Mouse (Mus musculus): Measurements from ENCODE around the gene Gpha2. TPM values are rescaled to one million over a fixed set of nuclear protein-coding genes. Genes with fewer than 3 reads are reported as not detected.

The Gpha2 gene
- polyA plus RNA-seq, 1 experiment from 2014 or later, result 0.70 TPM

DNA sequence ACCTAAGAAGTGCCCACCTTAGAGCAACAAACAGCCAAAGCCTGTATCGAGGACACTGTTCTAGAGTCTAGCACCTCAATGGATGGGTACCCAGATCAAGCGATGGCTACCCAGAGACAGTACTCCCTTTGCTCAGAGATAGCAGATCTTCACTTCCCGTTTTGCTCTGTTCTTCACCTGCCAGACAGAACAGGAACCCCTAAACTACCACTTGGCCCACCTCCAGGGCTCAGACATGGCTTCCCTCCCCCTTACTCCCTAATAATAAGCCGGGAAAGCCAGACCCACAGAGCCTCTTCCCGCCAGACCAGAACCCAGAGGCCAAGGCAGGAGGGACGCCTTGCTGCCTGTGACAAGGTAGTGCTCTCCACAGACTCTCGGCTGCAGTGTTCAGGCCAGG, 10.7 kb downstream of the Gpha2 start:
- DNase-seq (ENCODE audit: low spot score), result no peak
- H3K27me3 ChIP-seq (replicated peaks; ENCODE audit: control insufficient read depth, insufficient read depth, low read length), result no peaks in the 10 kb centered on the region
- no peak overlapping the region for H3K27ac ChIP-seq (ENCODE audit: low read depth, low read length)
- H3K4me1 ChIP-seq (replicated peaks; ENCODE audit: control insufficient read depth, insufficient read depth, low read length), result peaks cover 28% of the 10 kb centered on the region
- no peaks in the 10 kb centered on the region for H3K9me3 ChIP-seq (ENCODE audit: control insufficient read depth, low read length)
- 65% methylated on average over 7 of the region's 7 CpGs for WGBS
- H3K36me3 ChIP-seq (ENCODE audit: control insufficient read depth, insufficient read depth, low read length), result no peaks in the 10 kb centered on the region
- no peak for ATAC-seq (replicated peaks; ENCODE audit: low FRiP score)
- H3K4me3 ChIP-seq (ENCODE audit: low read depth, low read length), result no peak overlapping the region
- no peak overlapping the region for H3K4me2 ChIP-seq
- no peak overlapping the region for H3K9ac ChIP-seq (ENCODE audit: low read depth, low read length)

GRCm38 (mm10) chr19:6238740-6239139, 12.6 kb downstream of the Gpha2 start:
- H3K36me3 ChIP-seq (ENCODE audit: control insufficient read depth, insufficient read depth, low read length), result no peaks in the 10 kb centered on the region
- no peak overlapping the region for H3K27ac ChIP-seq (ENCODE audit: low read depth, low read length)
- no peaks in the 10 kb centered on the region for H3K9me3 ChIP-seq (ENCODE audit: control insufficient read depth, low read length)
- ATAC-seq (replicated peaks; ENCODE audit: low FRiP score), result no peak
- no peak overlapping the region for H3K4me3 ChIP-seq (ENCODE audit: low read depth, low read length)
- no peak overlapping the region for H3K4me2 ChIP-seq
- H3K9ac ChIP-seq (ENCODE audit: low read depth, low read length), result no peak overlapping the region
- H3K4me1 ChIP-seq (replicated peaks; ENCODE audit: control insufficient read depth, insufficient read depth, low read length), result peaks cover 40% of the 10 kb centered on the region
- DNase-seq (ENCODE audit: low spot score), result no peak
- no peaks in the 10 kb centered on the region for H3K27me3 ChIP-seq (replicated peaks; ENCODE audit: control insufficient read depth, insufficient read depth, low read length)

- ATAC-seq (replicated peaks; ENCODE audit: low FRiP score) (peak; percentile 24; the same call in 1 of the 2 replicates), DNase-seq (ENCODE audit: low spot score) (no peak)
- peak overlapping the region; percentile 95 for H3K4me2 ChIP-seq
These were observed 14.0 kb downstream of the Gpha2 start for GRCm38 (mm10) chr19:6240136-6240535.

GRCm38 (mm10) chr19:6240725-6241124, 14.5 kb downstream of the Gpha2 start:
- ATAC-seq (replicated peaks; ENCODE audit: low FRiP score) (no peak), DNase-seq (ENCODE audit: low spot score) (no peak)
- WGBS, result 32% methylated on average over 5 of the region's 5 CpGs
- peak overlapping the region; percentile 80 for H3K27ac ChIP-seq (ENCODE audit: low read depth, low read length)
- H3K27me3 ChIP-seq (replicated peaks; ENCODE audit: control insufficient read depth, insufficient read depth, low read length), result no peaks in the 10 kb centered on the region
- no peaks in the 10 kb centered on the region for H3K9me3 ChIP-seq (ENCODE audit: control insufficient read depth, low read length)
- peaks cover 7% of the 10 kb centered on the region for H3K36me3 ChIP-seq (ENCODE audit: control insufficient read depth, insufficient read depth, low read length)
- peaks cover 29% of the 10 kb centered on the region for H3K4me1 ChIP-seq (replicated peaks; ENCODE audit: control insufficient read depth, insufficient read depth, low read length)
- H3K9ac ChIP-seq (ENCODE audit: low read depth, low read length), result peak overlapping the region; percentile 30; the same call in 1 of the 2 replicates
- peak overlapping the region; percentile 22; the same call in 1 of the 2 replicates for H3K4me3 ChIP-seq (ENCODE audit: low read depth, low read length)
- H3K4me2 ChIP-seq, result peak overlapping the region; percentile 95

More at GRCm38 (mm10) chr19:6240136-6240535, 14.0 kb downstream of the Gpha2 start:
- peak overlapping the region; percentile 80 for H3K27ac ChIP-seq (ENCODE audit: low read depth, low read length)
- peak overlapping the region; percentile 37; the same call in 1 of the 2 replicates for H3K9ac ChIP-seq (ENCODE audit: low read depth, low read length)
- 0 out of 2 replicates have a peak overlapping the region, but pooled peaks have one; percentile 22 for H3K4me3 ChIP-seq (ENCODE audit: low read depth, low read length)
- peaks cover 31% of the 10 kb centered on the region for H3K4me1 ChIP-seq (replicated peaks; ENCODE audit: control insufficient read depth, insufficient read depth, low read length)
- WGBS, result 35% methylated on average over 1 of the region's 1 CpGs
- no peaks in the 10 kb centered on the region for H3K9me3 ChIP-seq (ENCODE audit: control insufficient read depth, low read length)
- no peaks in the 10 kb centered on the region for H3K27me3 ChIP-seq (replicated peaks; ENCODE audit: control insufficient read depth, insufficient read depth, low read length)
- peaks cover 5% of the 10 kb centered on the region; the same call in 1 of the 2 replicates for H3K36me3 ChIP-seq (ENCODE audit: control insufficient read depth, insufficient read depth, low read length)

DNA sequence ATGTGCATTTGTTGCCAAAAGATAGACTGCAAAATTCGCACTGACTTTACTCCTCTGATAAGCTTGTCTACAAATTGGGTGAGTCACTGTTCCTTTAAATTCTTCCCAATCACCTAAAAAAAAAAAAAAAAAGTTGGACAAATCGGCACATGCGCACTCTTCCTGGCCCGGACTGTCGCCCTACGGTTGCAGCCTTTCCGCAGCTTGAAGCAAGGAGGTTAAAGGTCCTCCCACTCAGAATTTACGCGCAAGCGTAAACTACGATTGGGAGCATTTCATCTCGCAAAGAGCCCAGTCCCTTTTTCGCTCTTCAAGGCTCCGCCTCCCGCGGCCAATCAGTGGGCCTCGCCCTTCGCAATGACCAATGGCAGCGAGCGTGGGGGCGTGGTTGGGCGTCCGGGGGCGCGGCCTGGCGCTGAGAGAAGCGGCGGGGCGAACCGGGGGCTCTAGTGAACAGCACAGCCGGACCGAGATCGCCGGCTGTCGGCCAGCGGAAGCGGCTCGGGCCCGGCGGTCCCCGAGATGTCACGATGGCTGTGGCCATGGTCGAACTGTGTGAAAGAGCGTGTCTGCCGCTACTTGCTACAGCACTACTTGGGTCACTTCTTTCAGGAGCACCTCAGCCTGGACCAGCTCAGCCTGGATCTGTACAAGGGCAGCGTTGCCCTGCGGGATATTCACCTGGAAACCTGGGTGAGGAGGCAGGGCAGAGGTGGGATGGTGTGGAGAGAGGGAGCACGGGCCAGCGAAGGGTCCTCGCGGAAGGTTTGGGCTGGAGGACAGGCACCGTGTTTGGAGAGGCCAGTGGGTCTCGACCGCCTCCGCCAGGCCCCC, 15.3 kb downstream of the Gpha2 start, which contains the start of gene Atg2a:
Gene Atg2a (plus strand): TSS at position 395 of the 834 bp plus-strand sequence.
- peak; percentile 98 for DNase-seq (ENCODE audit: low spot score)
- Histone ChIP-seq H3K4me2 (peak within 1 kb of the TSS; percentile 95), H3K4me1 (replicated peaks; ENCODE audit: control insufficient read depth, insufficient read depth, low read length) (peaks cover 29% of the 10 kb centered on the region), H3K36me3 (ENCODE audit: control insufficient read depth, insufficient read depth, low read length) (peaks cover 14% of the 10 kb centered on the region), H3K4me3 (ENCODE audit: low read depth, low read length) (peak within 1 kb of the TSS; percentile 89), H3K27me3 (replicated peaks; ENCODE audit: control insufficient read depth, insufficient read depth, low read length) (no peaks in the 10 kb centered on the region), H3K27ac (ENCODE audit: low read depth, low read length) (peak within 1 kb of the TSS; percentile 80), H3K9ac (ENCODE audit: low read depth, low read length) (peak within 1 kb of the TSS; percentile 87), H3K9me3 (ENCODE audit: control insufficient read depth, low read length) (no peaks in the 10 kb centered on the region)
- under 1% methylated on average over 55 of the region's 55 CpGs for WGBS
- peak; percentile 89 for ATAC-seq (replicated peaks; ENCODE audit: low FRiP score)

DNA sequence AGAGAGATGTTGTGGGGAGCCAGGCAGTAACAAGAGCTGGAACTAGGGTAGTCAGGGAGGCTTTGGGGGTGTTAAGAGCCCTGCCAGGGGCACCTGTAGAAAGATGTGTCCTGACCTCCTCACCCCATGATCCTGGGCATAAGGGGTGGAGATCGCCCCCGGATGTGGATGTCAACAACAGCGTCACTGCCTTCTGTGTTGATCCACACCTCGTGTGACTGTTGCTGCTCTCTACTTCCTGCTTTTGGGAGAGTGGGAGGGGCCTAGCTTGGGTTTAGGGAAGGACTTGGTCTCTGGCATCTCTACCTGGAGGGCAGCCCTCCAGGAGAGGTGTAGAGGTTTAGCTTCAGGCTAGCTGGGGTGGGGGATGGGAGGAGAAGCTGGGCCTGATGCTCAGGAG, 16.1 kb downstream of the Gpha2 start:
- ATAC-seq (replicated peaks; ENCODE audit: low FRiP score) (0 out of 2 replicates have a peak, but pooled peaks have one; percentile 22), DNase-seq (ENCODE audit: low spot score) (peak; percentile 54)
- Histone ChIP-seq H3K9me3 (ENCODE audit: control insufficient read depth, low read length) (no peaks in the 10 kb centered on the region), H3K4me3 (ENCODE audit: low read depth, low read length) (peak overlapping the region; percentile 89), H3K36me3 (ENCODE audit: control insufficient read depth, insufficient read depth, low read length) (peaks cover 19% of the 10 kb centered on the region), H3K4me1 (replicated peaks; ENCODE audit: control insufficient read depth, insufficient read depth, low read length) (peaks cover 29% of the 10 kb centered on the region), H3K27ac (ENCODE audit: low read depth, low read length) (peak overlapping the region; percentile 68), H3K27me3 (replicated peaks; ENCODE audit: control insufficient read depth, insufficient read depth, low read length) (no peaks in the 10 kb centered on the region), H3K4me2 (peak overlapping the region; percentile 95), H3K9ac (ENCODE audit: low read depth, low read length) (peak overlapping the region; percentile 87)
- WGBS, result 0% methylated on average over 4 of the region's 4 CpGs

DNA sequence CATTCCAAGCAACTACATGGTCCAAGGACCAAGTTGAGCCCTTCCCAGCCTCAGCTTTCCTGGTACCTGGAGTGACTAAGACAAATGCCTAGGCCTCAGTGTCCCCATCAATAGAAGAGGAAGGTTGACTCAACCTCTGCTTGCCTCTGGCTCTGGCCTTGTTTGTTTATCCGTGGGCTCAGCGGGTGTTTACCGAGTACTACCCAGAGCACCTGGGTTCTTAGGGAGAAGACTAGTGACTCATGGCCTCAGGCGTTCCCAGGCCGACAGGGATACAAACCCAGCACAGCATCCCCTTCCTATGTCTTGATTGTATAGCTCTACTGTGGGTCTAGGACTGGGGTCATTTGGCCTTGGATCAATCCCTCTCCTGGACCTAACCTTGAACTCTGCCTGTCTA, 17.0 kb downstream of the Gpha2 start:
- H3K27me3 ChIP-seq (replicated peaks; ENCODE audit: control insufficient read depth, insufficient read depth, low read length), result no peaks in the 10 kb centered on the region
- peak overlapping the region; percentile 95 for H3K4me2 ChIP-seq
- WGBS, result 69% methylated on average over 5 of the region's 5 CpGs
- peak overlapping the region; percentile 89; the same call in 1 of the 2 replicates for H3K4me3 ChIP-seq (ENCODE audit: low read depth, low read length)
- no peak overlapping the region for H3K9ac ChIP-seq (ENCODE audit: low read depth, low read length)
- peaks cover 28% of the 10 kb centered on the region for H3K36me3 ChIP-seq (ENCODE audit: control insufficient read depth, insufficient read depth, low read length)
- H3K4me1 ChIP-seq (replicated peaks; ENCODE audit: control insufficient read depth, insufficient read depth, low read length), result peaks cover 29% of the 10 kb centered on the region
- ATAC-seq (replicated peaks; ENCODE audit: low FRiP score) (no peak), DNase-seq (ENCODE audit: low spot score) (no peak)
- no peak overlapping the region; the same call in 1 of the 2 replicates for H3K27ac ChIP-seq (ENCODE audit: low read depth, low read length)
- H3K9me3 ChIP-seq (ENCODE audit: control insufficient read depth, low read length), result no peaks in the 10 kb centered on the region

DNA sequence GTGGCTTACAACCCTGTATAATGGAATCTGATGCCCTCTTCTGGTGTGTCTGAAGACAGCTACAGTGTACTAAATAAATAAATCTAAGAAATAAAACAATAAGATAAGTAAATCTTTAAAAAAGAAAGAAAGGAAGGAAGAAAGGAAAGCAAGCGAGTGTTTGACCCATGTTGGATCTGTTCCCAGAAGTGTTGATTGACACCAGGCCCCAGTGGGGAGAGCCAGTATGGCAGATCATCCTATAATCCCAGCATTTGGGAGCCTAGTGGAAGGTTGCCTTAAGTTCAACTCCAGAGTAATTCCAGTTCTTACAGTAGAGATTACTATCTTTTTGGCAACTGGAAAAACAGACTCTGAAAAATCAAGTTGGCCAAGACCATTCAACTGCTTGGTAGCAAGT, 19.6 kb downstream of the Gpha2 start:
- Histone ChIP-seq H3K27me3 (replicated peaks; ENCODE audit: control insufficient read depth, insufficient read depth, low read length) (no peaks in the 10 kb centered on the region), H3K4me1 (replicated peaks; ENCODE audit: control insufficient read depth, insufficient read depth, low read length) (peaks cover 13% of the 10 kb centered on the region), H3K9ac (ENCODE audit: low read depth, low read length) (no peak overlapping the region), H3K9me3 (ENCODE audit: control insufficient read depth, low read length) (no peaks in the 10 kb centered on the region), H3K36me3 (ENCODE audit: control insufficient read depth, insufficient read depth, low read length) (peaks cover 33% of the 10 kb centered on the region), H3K4me3 (ENCODE audit: low read depth, low read length) (no peak overlapping the region), H3K4me2 (no peak overlapping the region), H3K27ac (ENCODE audit: low read depth, low read length) (no peak overlapping the region)
- ATAC-seq (replicated peaks; ENCODE audit: low FRiP score) (no peak), DNase-seq (ENCODE audit: low spot score) (no peak)
- WGBS, result 87% methylated on average over 1 of the region's 1 CpGs
